Mouse (Mus musculus) testis, adult 2 months (tissue): Measurements from ENCODE around the gene Eefsec.

ENCODE experiments used
- CTCF ChIP-seq: fragments of 200-500 bp; IDR thresholded peaks from 2 replicates; pipeline ENCODE4 v1.5.1; 2012; ENCODE audit warnings: low read depth, mild to moderate bottlenecking, inconsistent platforms, low read length, moderate library complexity; ENCODE audit not compliant: control insufficient read depth, insufficient read depth, insufficient replicate concordance
- POLR2A ChIP-seq: fragments of 200-500 bp; IDR thresholded peaks from 2 replicates; pipeline ENCODE4 v1.6.1; 2012; ENCODE audit warnings: low read depth, mild to moderate bottlenecking, inconsistent platforms, low read length, moderate library complexity; ENCODE audit not compliant: control insufficient read depth

DNA sequence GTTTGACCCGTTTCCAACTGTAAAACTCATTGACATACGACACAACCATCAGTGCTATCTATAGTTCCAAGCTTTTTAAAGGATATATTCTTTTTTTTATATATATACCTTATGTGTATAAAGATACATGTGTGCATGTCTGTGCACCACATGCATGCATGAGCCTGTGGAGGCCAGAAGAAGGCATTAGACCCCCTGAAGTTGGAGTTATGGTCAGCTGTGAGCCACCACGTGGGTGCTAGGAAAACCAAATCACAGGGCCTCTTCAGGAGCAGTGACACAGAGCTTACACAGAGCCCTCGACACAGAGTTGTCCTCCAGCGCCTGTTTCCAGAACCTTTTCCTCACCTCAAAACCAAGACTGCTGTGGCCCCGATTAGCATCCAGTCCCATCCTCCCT lies 43.5 kb upstream of the Eefsec start:
- TF ChIP-seq POLR2A (no peak), CTCF (no peak)
